Mouse (Mus musculus) heart, adult 11 months (tissue): ENCODE measurements around the gene Aass.

ENCODE experiments used
- DNase-seq: peaks from one replicate; pipeline ENCODE4 v3.0.0; 2022

Gene Aass

DNA sequence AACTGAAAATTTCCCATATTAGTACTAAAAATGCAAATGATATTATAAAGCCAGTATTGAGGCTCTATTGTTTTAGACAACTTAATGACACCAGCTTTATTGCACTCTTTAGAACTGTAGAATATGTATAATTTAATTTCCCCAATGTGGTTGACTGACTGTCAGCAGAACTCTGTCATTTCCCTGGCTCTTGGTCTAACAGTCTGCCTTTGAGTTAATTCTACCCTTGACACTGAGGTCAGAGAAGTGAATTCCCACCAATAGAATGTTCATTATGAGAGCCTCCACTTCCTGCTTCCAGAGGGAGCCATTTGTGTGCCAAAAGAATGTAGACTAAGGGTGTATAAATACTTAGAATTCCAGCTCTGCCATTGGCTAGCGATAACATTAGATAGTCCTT lies 104.5 kb downstream of the Aass start:
- peak; percentile 13 for DNase-seq
